Mouse (Mus musculus) heart, adult 2 months (tissue): ENCODE measurements around the gene Pelp1. TPM values are rescaled to one million over a fixed set of nuclear protein-coding genes. Genes with fewer than 3 reads are reported as not detected.

Experiments used
- DNase-seq, 2 experiments: peaks; one replicate each; pipeline ENCODE4 v3.0.0; 2021
- H3K27ac ChIP-seq: fragments of 200-600 bp; 2 replicates; pipeline ENCODE4 v1.8.1; 2022
- H3K27me3 ChIP-seq: fragments of 200-500 bp; 2 replicates; pipeline ENCODE4 v1.6.1; 2012; ENCODE audit warnings: mild to moderate bottlenecking, low read length, inconsistent platforms, mixed read lengths; ENCODE audit not compliant: control insufficient read depth, insufficient read depth
- H3K36me3 ChIP-seq: fragments of 200-500 bp; 2 replicates; pipeline ENCODE4 v1.6.1; 2012; ENCODE audit warnings: low read length, inconsistent platforms; ENCODE audit not compliant: control insufficient read depth, insufficient read depth
- H3K4me1 ChIP-seq: fragments of 200-500 bp; 2 replicates; pipeline ENCODE4 v1.6.1; 2011; ENCODE audit warnings: low read length; ENCODE audit not compliant: control insufficient read depth, insufficient read depth
- H3K4me3 ChIP-seq: fragments of 200-600 bp; 2 replicates; pipeline ENCODE4 v1.8.1; 2022
- H3K79me2 ChIP-seq: fragments of 200-500 bp; replicated peaks from 2 replicates; pipeline ENCODE4 v1.6.1; 2012; ENCODE audit warnings: mild to moderate bottlenecking, inconsistent platforms, low read length, moderate library complexity, mixed read lengths; ENCODE audit not compliant: control insufficient read depth, insufficient read depth
- H3K9ac ChIP-seq: fragments of 200-500 bp; 2 replicates; pipeline ENCODE4 v1.6.1; 2012; ENCODE audit warnings: low read depth, mild to moderate bottlenecking, control low read depth, inconsistent platforms, low read length, mixed read lengths
- CTCF ChIP-seq: fragments of 200-600 bp; IDR thresholded peaks from 2 replicates; pipeline ENCODE4 v1.8.1; 2022; ENCODE audit warnings: antibody characterized with exemption, mild to moderate bottlenecking, moderate library complexity
- EP300 ChIP-seq: fragments of 200-500 bp; IDR thresholded peaks from 2 replicates; pipeline ENCODE4 v1.6.1; 2011; ENCODE audit warnings: low read depth, low read length, control low read depth; ENCODE audit not compliant: insufficient read depth
- POLR2A ChIP-seq: fragments of 200-500 bp; IDR thresholded peaks from 2 replicates; pipeline ENCODE4 v1.6.1; 2011; ENCODE audit warnings: mild to moderate bottlenecking, low read depth, low read length, control low read depth; ENCODE audit not compliant: insufficient read depth
- WGBS: fragments of 180-500 bp; shearing (Covaris S2); methylation state at CpG from one replicate; pipeline ENCODE4 v1.1.7; 2018; 5-methylcytosine and 5-hydroxymethylcytosine counted together
- intact Hi-C: fragments of 180-260 bp; cut with DNase I; formaldehyde crosslinking; loops from one replicate; pipeline ENCODE4 v1.15.1; 2025
- polyA plus RNA-seq: library from polyadenylated mRNA; depleted of rRNA; stranded (reverse); fragments of >200 nt; gene quantifications from 2 replicates; pipeline ENCODE4 v1.2.3, GENCODE M21; 2012
- total RNA-seq, 2 experiments: library from RNA; stranded (reverse); gene quantifications; 2 replicates each; pipeline ENCODE4 v1.2.3; 2021

The Pelp1 gene
- total and polyA plus RNA-seq, 3 experiments, result 13.0 to 20.7 (median 17.0) TPM

DNA sequence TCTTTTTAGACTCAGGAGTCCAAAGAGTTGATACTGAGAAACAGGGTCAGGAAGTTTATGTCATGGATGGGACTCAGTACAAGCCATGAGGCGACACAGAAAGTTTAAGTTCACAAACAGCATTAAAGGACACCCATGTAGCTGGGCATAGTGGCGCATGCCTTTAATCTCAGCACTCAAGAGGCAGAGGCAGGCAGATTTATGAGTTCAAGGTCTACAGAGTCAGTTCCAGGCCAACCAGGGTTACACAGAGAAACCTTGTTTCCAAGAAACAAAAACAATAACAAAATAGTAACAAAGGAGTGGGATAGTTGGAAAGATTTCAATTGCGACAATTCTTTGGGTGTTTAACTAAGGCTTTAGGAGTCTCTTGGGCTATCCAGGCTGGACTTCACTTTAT is 25.7 kb downstream of the Pelp1 start:
- Histone ChIP-seq H3K4me3 (no peak overlapping the region), H3K36me3 (no peaks in the 10 kb centered on the region), H3K27ac (no peak overlapping the region), H3K79me2 (no peaks in the 10 kb centered on the region), H3K27me3 (no peaks in the 10 kb centered on the region), H3K9ac (no peak overlapping the region), H3K4me1 (no peaks in the 10 kb centered on the region)
- 76% methylated on average over 3 of the region's 3 CpGs for WGBS
- TF ChIP-seq CTCF (no peak), EP300 (no peak), POLR2A (no peak)
- no peak for DNase-seq
- intact Hi-C loops, result no loop called here

DNA sequence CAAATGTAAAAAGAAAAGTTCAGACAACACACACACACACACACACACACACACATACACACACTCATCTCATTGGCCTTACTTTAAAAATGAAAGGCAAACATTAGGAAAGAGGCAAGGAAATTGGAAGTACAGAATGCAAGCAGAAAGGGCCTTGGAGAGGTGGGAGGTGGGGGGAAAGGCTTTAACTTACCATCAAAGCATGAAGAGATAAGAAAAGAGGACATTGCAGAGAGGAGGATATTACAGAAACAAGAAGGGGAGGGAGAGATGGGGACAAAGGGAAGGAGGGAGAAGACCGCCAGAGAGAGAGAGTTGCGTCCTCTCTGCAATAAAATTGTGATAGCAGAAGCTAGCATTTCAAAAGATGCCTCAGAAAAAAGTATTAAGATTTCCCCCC is 28.5 kb downstream of the Pelp1 start:
- intact Hi-C loops, result no loop called here
- H3K4me1 ChIP-seq, result no peaks in the 10 kb centered on the region
- H3K27me3 ChIP-seq, result no peaks in the 10 kb centered on the region
- no peak overlapping the region for H3K4me3 ChIP-seq
- DNase-seq, result no peak
- no peaks in the 10 kb centered on the region for H3K36me3 ChIP-seq
- TF ChIP-seq POLR2A, result no peak
- TF ChIP-seq CTCF, result no peak
- no peak for TF ChIP-seq EP300
- no peak overlapping the region for H3K9ac ChIP-seq
- H3K27ac ChIP-seq, result no peak overlapping the region
- 76% methylated on average over 2 of the region's 2 CpGs for WGBS
- H3K79me2 ChIP-seq, result no peaks in the 10 kb centered on the region

DNA sequence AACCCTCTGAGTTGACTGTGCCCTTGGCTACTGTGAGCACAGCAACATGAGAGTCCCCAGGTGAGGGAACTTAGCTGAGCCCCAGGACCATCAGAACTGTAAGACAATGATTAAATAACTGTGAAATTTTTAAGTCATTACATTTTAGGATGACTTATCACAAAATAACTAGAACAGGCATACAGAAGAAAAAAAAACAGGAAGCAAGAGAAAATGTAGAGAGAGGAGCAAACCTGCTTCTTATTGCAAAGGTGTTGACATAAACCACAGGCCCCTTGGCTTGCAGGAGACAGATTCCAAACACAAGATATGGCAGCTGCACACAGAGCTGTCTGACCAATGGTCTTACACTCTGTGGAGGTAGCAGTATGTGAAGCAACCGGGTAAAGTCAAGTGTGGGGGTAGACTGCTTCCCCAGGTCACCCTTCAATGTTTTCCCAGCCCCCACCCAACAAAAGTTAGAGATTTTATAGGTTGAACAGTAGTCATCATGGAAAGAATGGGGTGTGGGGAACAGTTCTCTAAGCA is 29.3 kb downstream of the Pelp1 start:
- 40% methylated on average over 1 of the region's 1 CpGs for WGBS
- intact Hi-C loops, result no loop called here
- Histone ChIP-seq H3K9ac (no peak overlapping the region), H3K4me3 (no peak overlapping the region), H3K27me3 (no peaks in the 10 kb centered on the region), H3K4me1 (no peaks in the 10 kb centered on the region), H3K27ac (no peak overlapping the region), H3K36me3 (no peaks in the 10 kb centered on the region), H3K79me2 (no peaks in the 10 kb centered on the region)
- DNase-seq, result no peak
- no peak for TF ChIP-seq CTCF
- no peak for TF ChIP-seq EP300
- TF ChIP-seq POLR2A, result no peak

DNA sequence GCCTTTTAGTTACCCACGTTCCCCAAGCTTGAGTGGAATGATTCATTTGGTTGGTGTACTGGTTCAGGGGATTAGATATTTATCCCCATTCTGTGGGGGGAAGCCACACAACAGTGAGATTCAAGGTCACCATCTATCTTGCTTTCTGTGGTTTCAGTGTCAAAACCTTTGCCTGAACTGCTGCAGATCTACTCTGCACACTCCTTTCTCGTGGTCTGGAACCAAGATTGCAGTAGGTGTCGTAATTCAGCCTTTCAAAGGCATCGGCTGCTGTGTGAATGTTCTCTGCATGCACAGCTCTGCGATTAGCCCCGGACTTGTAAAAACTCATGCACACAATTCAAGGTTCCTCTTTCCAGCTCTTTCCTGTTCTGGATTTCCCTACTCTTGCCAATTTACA is 33.8 kb downstream of the Pelp1 start:
- H3K36me3 ChIP-seq, result no peaks in the 10 kb centered on the region
- WGBS, result 67% methylated on average over 6 of the region's 6 CpGs
- intact Hi-C loops, result no loop called here

DNA sequence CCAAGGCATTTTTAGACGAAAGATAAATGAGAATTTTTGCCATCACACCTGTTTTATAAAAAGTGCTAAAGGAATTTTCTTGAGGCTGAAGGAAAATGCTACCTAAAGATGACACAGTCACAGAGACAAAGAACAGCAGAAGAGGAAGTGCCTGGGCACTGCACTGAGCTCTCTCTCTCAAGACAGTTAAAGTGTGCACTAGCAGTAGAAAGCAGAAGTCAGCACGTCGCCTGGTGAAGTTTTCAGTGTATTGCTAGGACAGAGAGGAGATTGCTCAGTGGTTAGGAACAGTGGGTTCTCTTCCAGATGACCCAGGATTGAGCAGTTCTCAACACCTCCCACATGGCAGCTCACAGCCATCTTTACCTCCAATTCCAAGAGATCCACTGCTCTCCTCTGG is 35.5 kb downstream of the Pelp1 start:
- H3K27me3 ChIP-seq, result 0 out of 2 replicates have a peak, but pooled peaks cover 2% of the 10 kb centered on the region
- H3K4me3 ChIP-seq, result no peak overlapping the region
- no peak overlapping the region for H3K27ac ChIP-seq
- no peaks in the 10 kb centered on the region for H3K4me1 ChIP-seq
- 48% methylated on average over 3 of the region's 3 CpGs for WGBS
- H3K9ac ChIP-seq, result no peak overlapping the region
- intact Hi-C loops, result no loop called here
- H3K79me2 ChIP-seq, result no peaks in the 10 kb centered on the region
- peak in 1 of 2 experiments; percentile 29 for DNase-seq
- H3K36me3 ChIP-seq, result no peaks in the 10 kb centered on the region
- TF ChIP-seq POLR2A (no peak), EP300 (no peak), CTCF (no peak)

More for the DNA sequence above, 33.8 kb downstream of the Pelp1 start:
- no peaks in the 10 kb centered on the region for H3K4me1 ChIP-seq
- 0 out of 2 replicates have a peak, but pooled peaks cover 2% of the 10 kb centered on the region for H3K27me3 ChIP-seq
- no peak for DNase-seq
- no peak overlapping the region for H3K27ac ChIP-seq
- H3K79me2 ChIP-seq, result no peaks in the 10 kb centered on the region
- H3K9ac ChIP-seq, result no peak overlapping the region
- TF ChIP-seq EP300 (no peak), CTCF (no peak), POLR2A (no peak)
- H3K4me3 ChIP-seq, result no peak overlapping the region

DNA sequence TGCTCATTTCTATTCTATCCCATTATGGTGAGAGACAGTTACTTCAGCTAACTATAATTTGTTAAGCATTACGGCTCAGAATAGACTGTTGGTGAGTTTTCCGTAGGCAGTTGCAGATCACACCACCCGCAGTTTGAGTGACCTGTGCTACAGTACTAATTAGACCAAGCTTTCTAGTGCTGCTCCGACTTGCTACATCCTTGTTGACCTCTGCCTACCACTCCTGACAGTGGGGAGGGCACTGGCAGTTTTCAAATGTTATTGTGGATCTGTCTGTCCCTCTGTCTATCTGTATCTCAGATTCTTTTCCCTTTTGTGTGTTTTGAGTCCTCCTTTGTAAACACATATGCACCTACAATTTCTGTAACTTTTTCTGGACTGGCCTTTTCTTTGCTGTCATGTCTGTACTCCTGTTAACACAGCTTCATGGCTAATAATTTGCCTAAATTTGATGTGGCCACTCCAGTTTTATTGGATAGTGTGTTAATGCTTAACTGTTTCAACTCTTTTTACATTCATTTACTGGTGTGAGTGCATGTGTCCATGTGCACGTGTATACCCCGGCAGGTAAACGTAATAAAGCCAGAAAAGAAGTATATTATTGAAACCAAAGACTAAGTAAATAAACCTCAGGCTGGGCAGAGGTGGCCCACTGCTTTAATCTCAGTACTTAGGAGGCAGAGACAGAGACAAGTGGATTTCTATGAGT is 36.8 kb downstream of the Pelp1 start:
- H3K4me3 ChIP-seq, result no peak overlapping the region
- H3K27me3 ChIP-seq, result 0 out of 2 replicates have a peak, but pooled peaks cover 2% of the 10 kb centered on the region
- no peak overlapping the region for H3K27ac ChIP-seq
- intact Hi-C loops, result no loop called here
- 77% methylated on average over 7 of the region's 7 CpGs for WGBS
- no peaks in the 10 kb centered on the region for H3K4me1 ChIP-seq
- H3K36me3 ChIP-seq, result no peaks in the 10 kb centered on the region
- no peak for TF ChIP-seq CTCF
- no peak for TF ChIP-seq EP300
- TF ChIP-seq POLR2A, result no peak
- no peak overlapping the region for H3K9ac ChIP-seq
- DNase-seq, result no peak
- H3K79me2 ChIP-seq, result no peaks in the 10 kb centered on the region
